Mouse (Mus musculus): ENCODE results near the gene Mogat2. TPM values are rescaled to one million over a fixed set of nuclear protein-coding genes. Genes with fewer than 3 reads are reported as not detected.

The Mogat2 gene
- polyA plus RNA-seq, 1 experiment from 2014 or later: 1.7 TPM

DNA sequence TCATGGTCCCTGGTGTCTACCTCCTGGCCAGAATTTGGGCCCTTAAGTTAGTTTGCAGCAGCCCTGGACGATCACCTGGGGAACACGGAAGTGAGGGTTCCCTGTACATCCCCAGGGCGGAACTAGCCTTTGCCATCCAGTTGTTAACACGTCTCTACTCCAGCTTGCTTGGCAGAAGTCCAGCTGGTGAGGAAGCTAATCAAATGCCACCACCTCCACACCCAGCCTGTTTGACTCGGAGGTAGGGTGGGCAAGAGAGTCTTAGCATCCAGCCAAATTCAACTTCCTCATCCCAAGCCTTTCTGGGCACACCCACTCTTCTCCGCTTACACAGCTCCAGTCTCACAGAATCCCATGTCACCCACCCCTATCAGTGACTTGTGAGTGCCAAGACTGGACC lies 65.5 kb downstream of the Mogat2 start:
- ATAC-seq (ENCODE audit: insufficient number of reproducible peaks, insufficient read depth, low FRiP score, low read depth): 0 out of 2 replicates have a peak, but pooled peaks have one; percentile 18
- 53% methylated on average over 6 of the region's 6 CpGs for WGBS

GRCm38 (mm10) chr7:99171730-99172463 lies 66.5 kb downstream of the Mogat2 start:
- 53% methylated on average over 10 of the region's 10 CpGs for WGBS
- no peaks in the 10 kb centered on the region for H3K9me3 ChIP-seq (ENCODE audit: control insufficient read depth, low read length)

More for the DNA sequence above, 65.5 kb downstream of the Mogat2 start:
- peaks cover 6 to 7% of the 10 kb centered on the region in 2 experiments for H3K4me1 ChIP-seq (ENCODE audit: control insufficient read depth in 2 of 2, insufficient read depth in 2 of 2, low read length in 2 of 2)
- no peak overlapping the region for H3K4me3 ChIP-seq (ENCODE audit: control insufficient read depth in 1 of 2, insufficient read depth in 1 of 2, low read depth in 1 of 2, low read length in 2 of 2)
- no peaks in the 10 kb centered on the region for H3K36me3 ChIP-seq (ENCODE audit: control insufficient read depth, insufficient read depth, low read length)
- H3K9me3 ChIP-seq (ENCODE audit: control insufficient read depth, low read length): no peaks in the 10 kb centered on the region
- no peaks in the 10 kb centered on the region for H3K27me3 ChIP-seq (ENCODE audit: control insufficient read depth, insufficient read depth, low read length)
- H3K4me2 ChIP-seq (ENCODE audit: low read length): no peak overlapping the region
- H3K27ac ChIP-seq (replicated peaks in 1 of 2; ENCODE audit: control insufficient read depth in 1 of 2, insufficient read depth in 1 of 2, low read depth in 2 of 2, low read length in 2 of 2): no peak overlapping the region
- no peak overlapping the region for H3K9ac ChIP-seq (ENCODE audit: low read length)

DNA sequence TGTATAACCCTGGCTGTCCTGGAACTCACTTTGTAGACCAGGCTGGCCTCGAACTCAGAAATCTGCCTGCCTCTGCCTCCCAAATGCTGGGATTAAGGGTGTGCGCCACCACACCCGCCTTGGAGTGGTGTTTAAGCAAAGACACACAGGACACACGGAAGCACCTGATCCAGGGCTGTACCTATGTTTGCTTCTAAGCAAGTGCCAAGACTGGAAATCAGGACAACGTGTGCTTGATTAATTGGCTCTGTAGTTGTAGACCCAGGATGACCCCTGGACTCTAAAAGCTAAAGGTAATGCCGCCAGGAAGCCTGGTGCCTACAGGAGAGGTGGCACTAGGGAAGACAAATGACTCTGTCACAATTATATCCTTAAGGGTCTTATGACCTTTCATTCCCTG lies 67.9 kb downstream of the Mogat2 start:
- Histone ChIP-seq H3K4me1 (ENCODE audit: control insufficient read depth in 2 of 2, insufficient read depth in 2 of 2, low read length in 2 of 2) (peaks cover 3 to 11% of the 10 kb centered on the region in 2 experiments; a peak in 3 of 4 replicates), H3K27me3 (ENCODE audit: control insufficient read depth, insufficient read depth, low read length) (no peaks in the 10 kb centered on the region), H3K4me3 (ENCODE audit: control insufficient read depth in 1 of 2, insufficient read depth in 1 of 2, low read depth in 1 of 2, low read length in 2 of 2) (no peak overlapping the region), H3K27ac (replicated peaks in 1 of 2; ENCODE audit: control insufficient read depth in 1 of 2, insufficient read depth in 1 of 2, low read depth in 2 of 2, low read length in 2 of 2) (no peak overlapping the region), H3K4me2 (ENCODE audit: low read length) (no peak overlapping the region), H3K36me3 (ENCODE audit: control insufficient read depth, insufficient read depth, low read length) (no peaks in the 10 kb centered on the region), H3K9ac (ENCODE audit: low read length) (no peak overlapping the region), H3K9me3 (ENCODE audit: control insufficient read depth, low read length) (no peaks in the 10 kb centered on the region)
- ATAC-seq (ENCODE audit: insufficient number of reproducible peaks, insufficient read depth, low FRiP score, low read depth): no peak
- 90% methylated on average over 6 of the region's 6 CpGs for WGBS

More at GRCm38 (mm10) chr7:99171730-99172463, 66.5 kb downstream of the Mogat2 start:
- Histone ChIP-seq H3K4me1 (ENCODE audit: control insufficient read depth in 2 of 2, insufficient read depth in 2 of 2, low read length in 2 of 2) (peaks cover 6 to 7% of the 10 kb centered on the region in 2 experiments), H3K27me3 (ENCODE audit: control insufficient read depth, insufficient read depth, low read length) (no peaks in the 10 kb centered on the region), H3K4me3 (ENCODE audit: control insufficient read depth in 1 of 2, insufficient read depth in 1 of 2, low read depth in 1 of 2, low read length in 2 of 2) (no peak overlapping the region), H3K4me2 (ENCODE audit: low read length) (no peak overlapping the region), H3K27ac (replicated peaks in 1 of 2; ENCODE audit: control insufficient read depth in 1 of 2, insufficient read depth in 1 of 2, low read depth in 2 of 2, low read length in 2 of 2) (no peak overlapping the region), H3K36me3 (ENCODE audit: control insufficient read depth, insufficient read depth, low read length) (no peaks in the 10 kb centered on the region), H3K9ac (ENCODE audit: low read length) (no peak overlapping the region)
- no peak for ATAC-seq (ENCODE audit: insufficient number of reproducible peaks, insufficient read depth, low FRiP score, low read depth)

- H3K9ac ChIP-seq (ENCODE audit: low read length): no peak overlapping the region
- no peak for ATAC-seq (ENCODE audit: insufficient number of reproducible peaks, insufficient read depth, low FRiP score, low read depth)
- no peaks in the 10 kb centered on the region for H3K9me3 ChIP-seq (ENCODE audit: control insufficient read depth, low read length)
- no peaks in the 10 kb centered on the region for H3K36me3 ChIP-seq (ENCODE audit: control insufficient read depth, insufficient read depth, low read length)
- H3K27me3 ChIP-seq (ENCODE audit: control insufficient read depth, insufficient read depth, low read length): no peaks in the 10 kb centered on the region
- peaks cover 3 to 11% of the 10 kb centered on the region in 2 experiments; a peak in 3 of 4 replicates for H3K4me1 ChIP-seq (ENCODE audit: control insufficient read depth in 2 of 2, insufficient read depth in 2 of 2, low read length in 2 of 2)
- H3K4me2 ChIP-seq (ENCODE audit: low read length): no peak overlapping the region
- 84% methylated on average over 9 of the region's 9 CpGs for WGBS
- H3K27ac ChIP-seq (replicated peaks in 1 of 2; ENCODE audit: control insufficient read depth in 1 of 2, insufficient read depth in 1 of 2, low read depth in 2 of 2, low read length in 2 of 2): no peak overlapping the region
- no peak overlapping the region for H3K4me3 ChIP-seq (ENCODE audit: control insufficient read depth in 1 of 2, insufficient read depth in 1 of 2, low read depth in 1 of 2, low read length in 2 of 2)
These were observed 68.6 kb downstream of the Mogat2 start for GRCm38 (mm10) chr7:99169717-99170403.

Other genes with a start within 250 kb of the Mogat2 start
- 18.9 and 19.1 TPM in 2 replicates for gene Uvrag, start 97.5 kb downstream of the Mogat2 start, polyA plus RNA-seq (2014; fragmentation: Nextera tagmentation; extraction: Ambion mirVana)
- 19.8 and 22.3 TPM in 2 replicates for gene Dgat2, start 55.9 kb downstream of the Mogat2 start, polyA plus RNA-seq (2014; fragmentation: Nextera tagmentation; extraction: Ambion mirVana)
- 2.1 and 2.4 TPM in 2 replicates for gene Map6, start 28.8 kb upstream of the Mogat2 start, polyA plus RNA-seq (2014; fragmentation: Nextera tagmentation; extraction: Ambion mirVana)
- gene Serpinh1, start 114.6 kb upstream of the Mogat2 start, polyA plus RNA-seq (2014; fragmentation: Nextera tagmentation; extraction: Ambion mirVana): 401 and 427 TPM in 2 replicates
- gene Gdpd5, start 142.8 kb upstream of the Mogat2 start, polyA plus RNA-seq (2014; fragmentation: Nextera tagmentation; extraction: Ambion mirVana): 24.9 and 25.5 TPM in 2 replicates
- 0.86 and 1.1 TPM in 2 replicates for gene Klhl35, start 227.4 kb upstream of the Mogat2 start, polyA plus RNA-seq (2014; fragmentation: Nextera tagmentation; extraction: Ambion mirVana)
- 538 and 543 TPM in 2 replicates for gene Rps3, start 245.1 kb upstream of the Mogat2 start, polyA plus RNA-seq (2014; fragmentation: Nextera tagmentation; extraction: Ambion mirVana)

All from heart, embryonic 14.5 days (tissue).